Mouse (Mus musculus): Measurements from ENCODE around the gene Nedd9.

DNA sequence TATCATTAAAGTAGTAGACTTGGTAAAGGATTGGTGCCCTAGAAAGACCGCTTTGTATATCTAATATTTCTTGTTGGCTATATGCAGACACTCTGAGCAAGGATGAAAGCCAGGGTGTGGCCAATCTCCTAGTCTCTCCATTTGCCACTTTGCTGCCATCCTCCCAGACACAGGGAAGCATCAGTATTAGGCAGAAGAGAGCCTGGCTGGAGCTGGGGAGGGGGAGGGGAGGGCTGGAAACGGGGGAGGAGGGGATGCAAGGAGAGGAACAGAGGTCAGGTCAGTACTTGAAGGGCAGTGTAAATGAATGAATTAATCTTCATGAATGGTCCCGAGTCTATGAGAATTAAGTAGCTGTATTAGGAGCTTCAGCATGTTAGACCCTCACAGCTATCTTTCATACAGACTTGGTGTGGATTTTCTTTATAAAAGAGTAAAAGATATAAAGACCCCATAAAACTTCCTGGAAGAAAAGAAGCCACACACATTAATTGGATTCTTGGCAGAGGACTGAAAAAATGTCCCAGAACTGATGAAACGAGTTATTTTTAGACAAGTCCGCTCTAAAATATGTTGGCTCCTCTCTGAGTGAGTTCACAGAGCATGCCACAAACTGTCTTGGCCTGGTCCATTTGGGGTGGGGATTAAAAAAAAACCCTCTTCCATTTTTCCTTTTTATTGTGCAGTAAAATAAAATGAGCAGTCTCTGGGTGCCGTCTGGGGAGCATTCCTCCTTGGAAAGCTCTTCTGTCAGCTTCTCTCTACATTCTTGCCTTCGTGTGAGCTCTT is 23.7 kb upstream of the Nedd9 start:
- TF ChIP-seq GATA1 (IDR thresholded peaks at IDR 0.05; ENCODE audit: low read length) (no peak), TAL1 (IDR thresholded peaks at IDR 0.05; ENCODE audit: low read length) (no peak)
